Mouse (Mus musculus): ENCODE measurements around the gene Fyn. TPM values are rescaled to one million over a fixed set of nuclear protein-coding genes. Genes with fewer than 3 reads are reported as not detected.

The Fyn gene
- polyA plus RNA-seq, 1 experiment from 2014 or later = 13.4 TPM

DNA sequence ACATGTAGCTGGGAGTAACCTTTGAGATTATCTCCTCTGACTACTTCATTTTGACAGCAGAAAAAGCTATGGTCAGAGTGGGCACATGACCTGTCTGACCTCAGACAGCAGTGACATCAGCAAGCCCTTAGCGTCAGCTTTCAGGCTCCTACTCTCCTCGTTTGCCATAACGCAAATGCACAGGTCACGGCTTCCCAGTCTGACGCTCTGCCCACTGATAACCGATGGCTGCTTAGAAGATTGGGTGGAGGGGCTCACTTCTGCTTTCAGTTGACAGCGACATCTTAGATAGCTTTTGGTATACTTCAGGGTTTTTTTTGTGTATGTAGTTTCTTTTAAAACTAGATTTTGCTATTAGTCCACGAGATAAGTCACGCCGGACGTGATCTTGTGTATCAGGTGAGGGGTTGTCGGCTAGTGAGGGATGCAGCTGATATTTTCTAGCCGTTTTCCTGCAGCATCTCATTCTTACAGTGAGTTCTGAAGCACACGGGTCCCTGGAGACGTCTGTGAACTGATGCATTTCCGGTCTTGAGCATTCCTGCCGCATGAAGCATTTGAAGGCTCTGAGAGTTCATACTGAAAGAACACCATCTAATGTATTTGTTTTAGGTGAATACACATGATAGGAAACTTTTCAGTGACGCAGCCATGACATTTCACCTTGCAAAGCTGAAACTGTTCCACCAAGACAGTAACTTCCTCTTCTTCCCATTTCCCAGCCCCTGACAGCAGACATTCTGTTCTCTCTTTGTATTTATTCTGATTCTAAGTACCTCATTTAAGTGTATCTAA, 44.4 kb downstream of the Fyn start:
- Histone ChIP-seq H3K4me1 (replicated peaks; ENCODE audit: control insufficient read depth, insufficient read depth, low read length) (peaks cover 21% of the 10 kb centered on the region), H3K4me3 (ENCODE audit: low read length) (no peak overlapping the region), H3K9ac (ENCODE audit: low read length) (no peak overlapping the region), H3K9me3 (ENCODE audit: control insufficient read depth, low read length) (no peaks in the 10 kb centered on the region), H3K4me2 (ENCODE audit: low read depth, low read length) (no peak overlapping the region), H3K36me3 (ENCODE audit: control insufficient read depth, insufficient read depth, low read length) (no peaks in the 10 kb centered on the region), H3K27me3 (ENCODE audit: control insufficient read depth, insufficient read depth, low read depth, low read length) (no peaks in the 10 kb centered on the region), H3K27ac (ENCODE audit: low read length) (no peak overlapping the region)
- WGBS = 54% methylated on average over 18 of the region's 18 CpGs
- 0 out of 2 replicates have a peak, but pooled peaks have one; percentile 20 for ATAC-seq (ENCODE audit: low read depth)

DNA sequence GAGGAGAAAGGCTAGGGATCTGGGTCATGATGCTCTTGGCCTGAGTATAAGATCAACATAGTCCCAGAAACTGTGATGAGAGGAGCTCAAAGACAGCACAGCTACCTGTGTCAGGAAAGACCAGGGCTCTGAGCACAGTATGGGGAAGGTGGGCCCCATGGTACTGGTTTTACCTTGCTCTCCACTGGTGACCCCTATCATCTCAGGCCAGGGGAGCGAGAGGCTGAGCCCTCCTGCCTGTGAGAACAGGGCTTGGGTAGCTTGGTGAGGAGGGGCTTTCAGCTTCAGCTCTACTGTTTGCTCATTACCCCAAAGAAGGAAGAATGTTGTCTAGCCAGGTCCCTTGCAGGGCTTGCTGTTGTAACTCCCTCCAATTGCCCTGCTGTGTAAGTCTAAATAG, 45.4 kb downstream of the Fyn start:
- WGBS = 80% methylated on average over 1 of the region's 1 CpGs
- H3K4me1 ChIP-seq (replicated peaks; ENCODE audit: control insufficient read depth, insufficient read depth, low read length) = peaks cover 21% of the 10 kb centered on the region
- H3K9me3 ChIP-seq (ENCODE audit: control insufficient read depth, low read length) = no peaks in the 10 kb centered on the region
- no peaks in the 10 kb centered on the region for H3K27me3 ChIP-seq (ENCODE audit: control insufficient read depth, insufficient read depth, low read depth, low read length)
- ATAC-seq (ENCODE audit: low read depth) = no peak
- no peak overlapping the region for H3K4me2 ChIP-seq (ENCODE audit: low read depth, low read length)
- no peak overlapping the region for H3K4me3 ChIP-seq (ENCODE audit: low read length)
- no peak overlapping the region for H3K9ac ChIP-seq (ENCODE audit: low read length)
- H3K27ac ChIP-seq (ENCODE audit: low read length) = no peak overlapping the region
- no peaks in the 10 kb centered on the region for H3K36me3 ChIP-seq (ENCODE audit: control insufficient read depth, insufficient read depth, low read length)

DNA sequence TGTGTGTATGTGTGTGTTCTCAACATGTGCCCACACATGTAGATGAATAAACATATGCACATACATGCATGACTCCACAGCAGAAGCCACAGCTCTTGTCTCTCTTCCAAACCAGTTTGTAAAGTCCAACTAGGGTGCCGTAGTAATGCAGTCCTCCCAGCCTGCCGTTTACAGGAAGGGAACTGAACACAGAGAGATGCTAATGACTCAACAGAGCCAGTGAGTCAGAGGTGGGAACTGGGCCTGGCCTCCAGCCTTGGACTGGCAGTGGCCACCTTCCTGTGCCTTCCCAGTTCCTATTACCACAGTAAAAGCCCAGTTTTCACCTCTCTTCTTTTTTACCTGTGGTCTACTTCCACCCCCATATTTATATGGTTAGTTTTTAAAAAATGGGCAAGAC, 46.9 kb downstream of the Fyn start:
- WGBS = 58% methylated on average over 2 of the region's 2 CpGs
- Histone ChIP-seq H3K36me3 (ENCODE audit: control insufficient read depth, insufficient read depth, low read length) (no peaks in the 10 kb centered on the region), H3K9me3 (ENCODE audit: control insufficient read depth, low read length) (no peaks in the 10 kb centered on the region), H3K4me1 (replicated peaks; ENCODE audit: control insufficient read depth, insufficient read depth, low read length) (peaks cover 24% of the 10 kb centered on the region), H3K4me3 (ENCODE audit: low read length) (no peak overlapping the region), H3K9ac (ENCODE audit: low read length) (no peak overlapping the region), H3K4me2 (ENCODE audit: low read depth, low read length) (no peak overlapping the region), H3K27ac (ENCODE audit: low read length) (no peak overlapping the region), H3K27me3 (ENCODE audit: control insufficient read depth, insufficient read depth, low read depth, low read length) (no peaks in the 10 kb centered on the region)
- ATAC-seq (ENCODE audit: low read depth) = no peak

DNA sequence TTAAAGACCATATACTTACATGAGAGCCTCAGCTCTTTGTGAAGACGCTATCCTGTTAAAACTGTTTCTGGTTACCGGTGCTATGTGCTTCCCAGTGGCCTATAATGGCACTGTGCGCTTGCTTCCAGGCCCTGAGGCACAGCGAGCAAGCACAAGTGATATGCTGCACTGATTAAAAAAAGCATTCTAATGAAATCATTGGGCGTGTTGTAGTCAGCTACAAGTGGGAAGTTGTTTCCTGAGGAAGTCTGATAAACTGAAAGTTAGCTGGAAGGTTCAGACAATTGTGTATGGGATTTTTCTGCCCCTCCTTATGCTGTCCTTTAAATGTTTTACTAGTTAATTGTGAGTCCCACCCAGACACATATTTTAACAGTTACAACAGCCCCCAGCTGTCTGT, 49.0 kb downstream of the Fyn start:
- Histone ChIP-seq H3K9ac (ENCODE audit: low read length) (no peak overlapping the region), H3K4me1 (replicated peaks; ENCODE audit: control insufficient read depth, insufficient read depth, low read length) (peaks cover 28% of the 10 kb centered on the region)

DNA sequence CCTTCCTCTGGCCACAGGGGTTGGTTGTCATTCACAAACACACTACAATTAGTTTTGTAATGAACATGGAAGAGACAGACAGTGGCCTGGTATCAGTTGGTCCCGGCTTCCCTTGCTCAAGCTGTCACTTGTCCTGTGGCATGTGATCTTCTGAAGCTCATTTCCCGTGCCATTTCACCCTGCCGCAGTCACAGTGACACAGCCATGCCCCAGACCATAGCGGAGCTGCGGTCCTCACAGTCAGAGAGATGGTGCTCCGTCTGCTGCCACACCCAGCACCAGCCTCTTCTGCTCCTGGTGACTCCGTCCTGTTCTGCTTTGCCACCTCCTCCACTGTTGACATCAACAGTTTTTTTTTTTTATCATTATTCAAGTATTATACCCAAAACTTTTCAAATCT, 49.7 kb downstream of the Fyn start:
- peaks cover 22% of the 10 kb centered on the region for H3K4me1 ChIP-seq (replicated peaks; ENCODE audit: control insufficient read depth, insufficient read depth, low read length)
- H3K4me3 ChIP-seq (ENCODE audit: low read length) = no peak overlapping the region
- 79% methylated on average over 7 of the region's 7 CpGs for whole genome bisulfite sequencing
- no peaks in the 10 kb centered on the region for H3K36me3 ChIP-seq (ENCODE audit: control insufficient read depth, insufficient read depth, low read length)
- no peak for ATAC-seq (ENCODE audit: low read depth)
- H3K9me3 ChIP-seq (ENCODE audit: control insufficient read depth, low read length) = no peaks in the 10 kb centered on the region
- H3K9ac ChIP-seq (ENCODE audit: low read length) = no peak overlapping the region
- H3K27me3 ChIP-seq (ENCODE audit: control insufficient read depth, insufficient read depth, low read depth, low read length) = no peaks in the 10 kb centered on the region
- H3K4me2 ChIP-seq (ENCODE audit: low read depth, low read length) = no peak overlapping the region
- H3K27ac ChIP-seq (ENCODE audit: low read length) = no peak overlapping the region

More for the DNA sequence above, 49.0 kb downstream of the Fyn start:
- H3K36me3 ChIP-seq (ENCODE audit: control insufficient read depth, insufficient read depth, low read length) = no peaks in the 10 kb centered on the region
- H3K9me3 ChIP-seq (ENCODE audit: control insufficient read depth, low read length) = no peaks in the 10 kb centered on the region
- WGBS = 62% methylated on average over 5 of the region's 5 CpGs
- H3K4me3 ChIP-seq (ENCODE audit: low read length) = no peak overlapping the region
- ATAC-seq (ENCODE audit: low read depth) = peak; percentile 32
- H3K27ac ChIP-seq (ENCODE audit: low read length) = no peak overlapping the region
- H3K27me3 ChIP-seq (ENCODE audit: control insufficient read depth, insufficient read depth, low read depth, low read length) = no peaks in the 10 kb centered on the region
- H3K4me2 ChIP-seq (ENCODE audit: low read depth, low read length) = no peak overlapping the region

DNA sequence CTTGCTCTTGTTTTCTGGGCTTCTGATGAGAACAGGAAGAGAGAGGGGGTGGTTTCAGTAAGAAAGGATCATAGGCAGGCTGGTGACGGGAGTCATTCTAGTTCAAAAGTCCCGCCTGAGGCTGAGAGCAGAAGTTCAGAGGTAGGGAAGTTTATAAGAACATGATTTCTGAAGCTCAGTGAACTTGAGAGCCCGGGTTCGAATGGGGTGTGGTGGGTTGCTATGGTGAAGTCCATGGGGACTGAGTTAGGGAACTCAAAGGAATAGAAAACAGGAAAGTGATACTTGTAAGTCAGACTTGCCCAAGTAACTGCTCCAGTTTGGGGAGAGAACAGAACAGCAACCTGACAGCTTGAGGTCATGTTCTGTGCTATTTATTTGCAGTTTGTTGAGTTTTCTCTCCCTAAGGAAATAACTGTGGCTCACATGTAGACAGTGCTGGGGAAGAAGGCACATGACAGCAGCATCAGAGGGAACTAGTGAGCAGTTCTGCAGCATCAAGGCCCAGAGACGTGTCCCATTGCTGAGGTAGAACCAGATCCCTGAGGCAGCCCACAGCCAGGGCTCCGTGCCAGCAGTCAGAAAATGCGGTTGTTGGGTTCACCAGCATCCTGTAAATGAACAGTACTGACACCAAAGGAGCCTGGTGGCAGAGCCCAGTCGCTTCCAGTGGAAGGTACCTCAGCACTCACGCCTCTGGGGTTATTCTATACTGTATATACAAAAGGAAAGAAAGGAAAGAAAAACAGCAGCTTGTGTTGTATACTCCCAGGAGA, 52.4 kb downstream of the Fyn start:
- no peak overlapping the region for H3K27ac ChIP-seq (ENCODE audit: low read length)

DNA sequence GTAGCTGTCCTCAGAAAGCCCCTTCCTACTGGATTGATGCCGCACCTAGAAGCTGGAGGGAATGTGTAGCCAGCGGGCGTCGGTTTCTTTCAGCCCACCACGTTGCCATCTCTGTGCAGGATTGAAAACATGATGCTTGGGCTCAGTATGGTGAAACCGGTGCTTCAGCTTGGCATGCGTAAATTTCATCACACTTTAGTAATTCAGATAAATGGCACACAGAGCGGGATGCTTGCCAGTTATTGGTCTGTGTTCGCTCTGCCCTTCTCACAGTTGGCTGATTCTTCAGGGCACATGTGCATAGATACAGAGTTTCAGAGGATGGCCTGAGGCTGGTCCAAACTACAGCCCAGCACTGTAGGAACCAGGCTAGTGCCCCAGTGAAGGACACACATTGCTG, 53.1 kb downstream of the Fyn start:
- WGBS = 92% methylated on average over 9 of the region's 9 CpGs
- no peaks in the 10 kb centered on the region for H3K27me3 ChIP-seq (ENCODE audit: control insufficient read depth, insufficient read depth, low read depth, low read length)
- H3K9me3 ChIP-seq (ENCODE audit: control insufficient read depth, low read length) = no peaks in the 10 kb centered on the region
- peaks cover 15% of the 10 kb centered on the region for H3K4me1 ChIP-seq (replicated peaks; ENCODE audit: control insufficient read depth, insufficient read depth, low read length)
- ATAC-seq (ENCODE audit: low read depth) = no peak
- H3K9ac ChIP-seq (ENCODE audit: low read length) = no peak overlapping the region
- H3K36me3 ChIP-seq (ENCODE audit: control insufficient read depth, insufficient read depth, low read length) = no peaks in the 10 kb centered on the region
- H3K4me3 ChIP-seq (ENCODE audit: low read length) = no peak overlapping the region
- no peak overlapping the region for H3K27ac ChIP-seq (ENCODE audit: low read length)
- no peak overlapping the region for H3K4me2 ChIP-seq (ENCODE audit: low read depth, low read length)

More for the DNA sequence above, 52.4 kb downstream of the Fyn start:
- no peak overlapping the region for H3K9ac ChIP-seq (ENCODE audit: low read length)
- H3K27me3 ChIP-seq (ENCODE audit: control insufficient read depth, insufficient read depth, low read depth, low read length) = no peaks in the 10 kb centered on the region
- ATAC-seq (ENCODE audit: low read depth) = no peak; the same call in 1 of the 2 replicates
- H3K4me3 ChIP-seq (ENCODE audit: low read length) = no peak overlapping the region
- H3K4me1 ChIP-seq (replicated peaks; ENCODE audit: control insufficient read depth, insufficient read depth, low read length) = peaks cover 19% of the 10 kb centered on the region
- no peaks in the 10 kb centered on the region for H3K9me3 ChIP-seq (ENCODE audit: control insufficient read depth, low read length)
- no peak overlapping the region for H3K4me2 ChIP-seq (ENCODE audit: low read depth, low read length)
- no peaks in the 10 kb centered on the region for H3K36me3 ChIP-seq (ENCODE audit: control insufficient read depth, insufficient read depth, low read length)
- WGBS = 59% methylated on average over 9 of the region's 9 CpGs

DNA sequence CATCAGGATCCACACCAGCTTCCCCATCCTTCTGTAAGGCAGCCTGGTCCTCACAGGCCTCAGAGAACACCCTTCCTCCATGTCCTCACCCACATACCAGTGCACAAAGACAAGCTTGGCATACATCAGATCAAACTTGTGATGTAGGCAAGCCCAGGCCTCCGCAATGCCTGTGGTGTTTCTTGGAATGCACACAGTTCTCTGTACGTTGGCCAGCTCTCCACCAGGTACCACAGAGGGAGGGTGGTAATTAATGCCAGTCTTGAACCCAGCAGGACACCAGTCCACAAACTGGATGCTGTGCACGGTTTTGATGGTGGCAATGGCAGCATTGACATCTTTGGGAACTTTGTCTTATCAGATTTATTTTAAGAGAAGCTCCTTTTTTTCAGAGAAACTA, 56.0 kb downstream of the Fyn start:
- Histone ChIP-seq H3K9me3 (ENCODE audit: control insufficient read depth, low read length) (no peaks in the 10 kb centered on the region), H3K36me3 (ENCODE audit: control insufficient read depth, insufficient read depth, low read length) (no peaks in the 10 kb centered on the region), H3K27me3 (ENCODE audit: control insufficient read depth, insufficient read depth, low read depth, low read length) (no peaks in the 10 kb centered on the region), H3K4me3 (ENCODE audit: low read length) (no peak overlapping the region), H3K27ac (ENCODE audit: low read length) (no peak overlapping the region), H3K9ac (ENCODE audit: low read length) (no peak overlapping the region), H3K4me2 (ENCODE audit: low read depth, low read length) (no peak overlapping the region), H3K4me1 (replicated peaks; ENCODE audit: control insufficient read depth, insufficient read depth, low read length) (peaks cover 6% of the 10 kb centered on the region)
- no peak for ATAC-seq (ENCODE audit: low read depth)
- 86% methylated on average over 3 of the region's 3 CpGs for WGBS

DNA sequence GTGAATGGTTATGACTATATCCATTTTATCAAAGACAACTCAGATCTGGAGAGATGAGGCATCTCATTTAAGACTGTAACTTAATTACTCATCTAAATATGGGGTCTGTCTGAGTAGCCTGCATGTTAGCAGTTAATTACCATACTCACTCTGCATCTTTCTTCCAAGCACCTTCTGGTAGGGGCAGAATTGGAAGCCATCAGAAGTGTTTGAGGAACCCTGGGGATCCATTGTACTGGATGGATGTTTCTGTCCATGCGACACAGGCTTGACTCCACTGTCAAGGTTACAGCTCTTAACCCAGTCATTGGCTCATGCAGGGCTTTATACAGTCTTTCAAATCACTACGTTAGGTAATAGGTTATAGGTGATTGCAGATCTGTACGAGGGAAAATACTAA, 57.4 kb downstream of the Fyn start:
- Histone ChIP-seq H3K4me2 (ENCODE audit: low read depth, low read length) (no peak overlapping the region), H3K9me3 (ENCODE audit: control insufficient read depth, low read length) (no peaks in the 10 kb centered on the region), H3K4me3 (ENCODE audit: low read length) (no peak overlapping the region), H3K27ac (ENCODE audit: low read length) (no peak overlapping the region), H3K9ac (ENCODE audit: low read length) (no peak overlapping the region), H3K27me3 (ENCODE audit: control insufficient read depth, insufficient read depth, low read depth, low read length) (no peaks in the 10 kb centered on the region), H3K36me3 (ENCODE audit: control insufficient read depth, insufficient read depth, low read length) (no peaks in the 10 kb centered on the region), H3K4me1 (replicated peaks; ENCODE audit: control insufficient read depth, insufficient read depth, low read length) (peaks cover under 1% of the 10 kb centered on the region)
- no peak for ATAC-seq (ENCODE audit: low read depth)
- 79% methylated on average over 3 of the region's 3 CpGs for WGBS
